Mouse (Mus musculus) forebrain, embryonic 13.5 days (tissue): ENCODE data around the gene Ms4a18. TPM values are rescaled to one million over a fixed set of nuclear protein-coding genes. Genes with fewer than 3 reads are reported as not detected.
A peak's percentile ranks its signal among the peaks of the same experiment; 100 is the strongest.

ENCODE experiments used
- ATAC-seq: fragments of 200-750 bp; cut with Nextera tagmentation; 2 replicates; pipeline ENCODE4 v1.8.0; 2017
- H3K27ac ChIP-seq: fragments of 300-500 bp; sonication (generic); 2 replicates; pipeline ENCODE4 v1.5.1; 2015; ENCODE audit warnings: inconsistent platforms, mild to moderate bottlenecking, moderate library complexity
- H3K27me3 ChIP-seq: fragments of 300-500 bp; sonication (generic); 2 replicates; pipeline ENCODE4 v1.6.1; 2015; ENCODE audit warnings: mild to moderate bottlenecking, inconsistent platforms
- H3K36me3 ChIP-seq: fragments of 300-500 bp; sonication (generic); 2 replicates; pipeline ENCODE4 v1.6.1; 2015; ENCODE audit warnings: mild to moderate bottlenecking, inconsistent platforms; ENCODE audit not compliant: poor library complexity, severe bottlenecking
- H3K4me1 ChIP-seq: fragments of 300-500 bp; sonication (generic); 2 replicates; pipeline ENCODE4 v1.6.1; 2015; ENCODE audit warnings: inconsistent platforms
- H3K4me2 ChIP-seq: fragments of 300-500 bp; sonication (generic); 2 replicates; pipeline ENCODE4 v1.6.1; 2015; ENCODE audit warnings: inconsistent platforms, mild to moderate bottlenecking, moderate library complexity
- H3K4me3 ChIP-seq: fragments of 300-500 bp; sonication (generic); 2 replicates; pipeline ENCODE4 v1.5.1; 2015; ENCODE audit warnings: mild to moderate bottlenecking, inconsistent platforms
- H3K9ac ChIP-seq: fragments of 300-500 bp; sonication (generic); 2 replicates; pipeline ENCODE4 v1.6.1; 2015; ENCODE audit warnings: mild to moderate bottlenecking, inconsistent platforms
- H3K9me3 ChIP-seq: fragments of 300-500 bp; sonication (generic); replicated peaks from 2 replicates; pipeline ENCODE4 v1.6.1; 2016; ENCODE audit warnings: inconsistent platforms
- WGBS: fragments of 180-500 bp; shearing (Covaris S2); methylation state at CpG from one replicate; pipeline ENCODE4 v1.1.7; 2015; 5-methylcytosine and 5-hydroxymethylcytosine counted together
- polyA plus RNA-seq: library from polyadenylated mRNA; unstranded; fragments of >200 nt; fragmentation: Nextera tagmentation; extraction: Ambion mirVana; gene quantifications from 2 replicates; pipeline ENCODE4 v1.2.1, GENCODE M21; 2015

Ms4a18 gene
- polyA plus RNA-seq, 1 experiment from 2014 or later: not detected

GRCm38 (mm10) chr19:10979184-10980168 is 38.4 kb downstream of the Ms4a18 start:
- Histone ChIP-seq H3K4me3 (no peak overlapping the region), H3K4me1 (no peaks in the 10 kb centered on the region), H3K27me3 (no peaks in the 10 kb centered on the region), H3K4me2 (peak overlapping the region; percentile 36), H3K27ac (no peak overlapping the region), H3K36me3 (no peaks in the 10 kb centered on the region), H3K9me3 (no peaks in the 10 kb centered on the region), H3K9ac (no peak overlapping the region)
- ATAC-seq: peak; percentile 68
- 12% methylated on average over 18 of the region's 18 CpGs for WGBS

- no peak for ATAC-seq
- no peak overlapping the region for H3K9ac ChIP-seq
- H3K4me3 ChIP-seq: no peak overlapping the region
- WGBS: 52% methylated on average over 4 of the region's 4 CpGs
- H3K4me1 ChIP-seq: no peaks in the 10 kb centered on the region
- H3K27ac ChIP-seq: no peak overlapping the region
- no peaks in the 10 kb centered on the region for H3K36me3 ChIP-seq
- H3K4me2 ChIP-seq: no peak overlapping the region
- H3K27me3 ChIP-seq: no peaks in the 10 kb centered on the region
- H3K9me3 ChIP-seq: peaks cover 3% of the 10 kb centered on the region; the same call in 1 of the 2 replicates
Observed at GRCm38 (mm10) chr19:10976318-10976717, 41.5 kb downstream of the Ms4a18 start.

GRCm38 (mm10) chr19:10975187-10975586 is 42.6 kb downstream of the Ms4a18 start:
- 93% methylated on average over 2 of the region's 2 CpGs for WGBS
- H3K36me3 ChIP-seq: no peaks in the 10 kb centered on the region
- H3K27ac ChIP-seq: no peak overlapping the region
- no peaks in the 10 kb centered on the region for H3K4me1 ChIP-seq
- H3K4me2 ChIP-seq: no peak overlapping the region
- ATAC-seq: no peak
- H3K27me3 ChIP-seq: no peaks in the 10 kb centered on the region
- peaks cover 3% of the 10 kb centered on the region; the same call in 1 of the 2 replicates for H3K9me3 ChIP-seq
- H3K4me3 ChIP-seq: no peak overlapping the region
- H3K9ac ChIP-seq: no peak overlapping the region

GRCm38 (mm10) chr19:10974238-10974865 is 43.5 kb downstream of the Ms4a18 start, which contains the start of gene Ms4a10:
Gene Ms4a10 (minus strand): TSS chr19:10974670.
- Histone ChIP-seq H3K27me3 (no peaks in the 10 kb centered on the region), H3K9ac (no peak within 1 kb of the TSS), H3K4me3 (no peak within 1 kb of the TSS), H3K4me1 (no peaks in the 10 kb centered on the region), H3K9me3 (peaks cover 3% of the 10 kb centered on the region; the same call in 1 of the 2 replicates), H3K27ac (no peak within 1 kb of the TSS), H3K36me3 (no peaks in the 10 kb centered on the region), H3K4me2 (no peak within 1 kb of the TSS)
- ATAC-seq: no peak
- WGBS: 66% methylated on average over 4 of the region's 4 CpGs

- Histone ChIP-seq H3K4me3 (no peak overlapping the region), H3K27ac (no peak overlapping the region), H3K4me1 (no peaks in the 10 kb centered on the region), H3K4me2 (no peak overlapping the region), H3K36me3 (no peaks in the 10 kb centered on the region), H3K27me3 (no peaks in the 10 kb centered on the region), H3K9me3 (peaks cover 3% of the 10 kb centered on the region; the same call in 1 of the 2 replicates), H3K9ac (no peak overlapping the region)
- no peak for ATAC-seq
- 60% methylated on average over 2 of the region's 2 CpGs for WGBS
Observed at GRCm38 (mm10) chr19:10973187-10973586, 44.6 kb downstream of the Ms4a18 start.

GRCm38 (mm10) chr19:10972660-10973059 is 45.2 kb downstream of the Ms4a18 start:
- no peak overlapping the region for H3K27ac ChIP-seq
- no peaks in the 10 kb centered on the region for H3K27me3 ChIP-seq
- H3K4me2 ChIP-seq: no peak overlapping the region
- ATAC-seq: no peak
- H3K9me3 ChIP-seq: peaks cover 3% of the 10 kb centered on the region; the same call in 1 of the 2 replicates
- no peaks in the 10 kb centered on the region for H3K4me1 ChIP-seq
- H3K9ac ChIP-seq: no peak overlapping the region
- no peaks in the 10 kb centered on the region for H3K36me3 ChIP-seq
- WGBS: 19% methylated on average over 3 of the region's 3 CpGs
- no peak overlapping the region for H3K4me3 ChIP-seq

- no peak overlapping the region for H3K9ac ChIP-seq
- no peaks in the 10 kb centered on the region for H3K36me3 ChIP-seq
- H3K4me1 ChIP-seq: no peaks in the 10 kb centered on the region
- H3K27me3 ChIP-seq: no peaks in the 10 kb centered on the region
- no peak overlapping the region for H3K27ac ChIP-seq
- H3K9me3 ChIP-seq: peaks cover 3% of the 10 kb centered on the region; the same call in 1 of the 2 replicates
- WGBS: 83% methylated on average over 3 of the region's 3 CpGs
- no peak overlapping the region for H3K4me2 ChIP-seq
- H3K4me3 ChIP-seq: no peak overlapping the region
- no peak for ATAC-seq
Observed at GRCm38 (mm10) chr19:10970457-10970856, 47.4 kb downstream of the Ms4a18 start.

GRCm38 (mm10) chr19:10968578-10968977 is 49.3 kb downstream of the Ms4a18 start:
- no peak for ATAC-seq
- WGBS: 96% methylated on average over 7 of the region's 7 CpGs
- Histone ChIP-seq H3K9ac (no peak overlapping the region), H3K36me3 (no peaks in the 10 kb centered on the region), H3K4me2 (no peak overlapping the region), H3K27me3 (no peaks in the 10 kb centered on the region), H3K9me3 (peaks cover 3% of the 10 kb centered on the region; the same call in 1 of the 2 replicates), H3K4me1 (no peaks in the 10 kb centered on the region), H3K27ac (no peak overlapping the region), H3K4me3 (no peak overlapping the region)

GRCm38 (mm10) chr19:10965721-10966120 is 52.1 kb downstream of the Ms4a18 start:
- no peaks in the 10 kb centered on the region for H3K9me3 ChIP-seq
- H3K36me3 ChIP-seq: no peaks in the 10 kb centered on the region
- H3K9ac ChIP-seq: no peak overlapping the region
- H3K27ac ChIP-seq: no peak overlapping the region
- ATAC-seq: no peak
- 87% methylated on average over 7 of the region's 7 CpGs for WGBS
- H3K4me2 ChIP-seq: no peak overlapping the region
- no peak overlapping the region for H3K4me3 ChIP-seq
- H3K27me3 ChIP-seq: no peaks in the 10 kb centered on the region
- H3K4me1 ChIP-seq: no peaks in the 10 kb centered on the region

GRCm38 (mm10) chr19:10959978-10960346 is 57.9 kb downstream of the Ms4a18 start:
- Histone ChIP-seq H3K36me3 (no peaks in the 10 kb centered on the region), H3K4me2 (no peak overlapping the region)
- no peak for ATAC-seq

GRCm38 (mm10) chr19:10959085-10959977 is 58.5 kb downstream of the Ms4a18 start:
- Histone ChIP-seq H3K9me3 (no peaks in the 10 kb centered on the region), H3K9ac (peak overlapping the region; percentile 23; the same call in 1 of the 2 replicates), H3K27ac (no peak overlapping the region), H3K36me3 (no peaks in the 10 kb centered on the region), H3K4me2 (no peak overlapping the region), H3K27me3 (no peaks in the 10 kb centered on the region), H3K4me1 (no peaks in the 10 kb centered on the region), H3K4me3 (no peak overlapping the region)
- WGBS: 37% methylated on average over 11 of the region's 11 CpGs
- peak; percentile 77 for ATAC-seq

More at GRCm38 (mm10) chr19:10959978-10960346, 57.9 kb downstream of the Ms4a18 start:
- Histone ChIP-seq H3K27ac (no peak overlapping the region), H3K4me3 (no peak overlapping the region), H3K27me3 (no peaks in the 10 kb centered on the region), H3K9me3 (no peaks in the 10 kb centered on the region), H3K9ac (peak overlapping the region; percentile 23; the same call in 1 of the 2 replicates), H3K4me1 (no peaks in the 10 kb centered on the region)
- 46% methylated on average over 12 of the region's 12 CpGs for WGBS
